Mouse (Mus musculus) mouse embryonic stem cell (cell line): ENCODE measurements around the gene Dusp3.

ENCODE experiments used
- in situ Hi-C, 2 experiments: fragments of 300-500 bp; cut with MboI; formaldehyde crosslinking; loops; 1 replicate in 1 of 2; 3 replicates in 1 of 2; pipeline ENCODE4 v1.14.3; 2019 to 2020; ENCODE audit warnings: low sequenced_read_pairs in 2 of 2, low pct_unique_long_range_greater_than_20kb in 1 of 2, mixed read lengths in 1 of 2; ENCODE audit not compliant: unreplicated experiment in 1 of 2

Gene Dusp3

GRCm38 (mm10) chr11:101921361-101921952, 65.4 kb downstream of the Dusp3 start:
- in situ Hi-C loops = loop anchor here (5.0 kb wide), 1 partner anchor 46 kb away; the partner anchor contains the start of gene Sost (in 2 of the 2)
